Mouse (Mus musculus): ENCODE results near the gene Xylt1.

Xylt1 gene

GRCm38 (mm10) chr7:117563939-117564499, 183.2 kb downstream of the Xylt1 start:
- peak; percentile 65 for DNase-seq (ENCODE audit: low spot score)

GRCm38 (mm10) chr7:117564627-117565026, 183.8 kb downstream of the Xylt1 start:
- DNase-seq (ENCODE audit: low spot score), result no peak

- no peak for DNase-seq (ENCODE audit: low spot score)
Observed at GRCm38 (mm10) chr7:117566115-117566514, 185.3 kb downstream of the Xylt1 start.

GRCm38 (mm10) chr7:117566833-117567232, 186.1 kb downstream of the Xylt1 start:
- no peak for DNase-seq (ENCODE audit: low spot score)

GRCm38 (mm10) chr7:117567252-117567651, 186.5 kb downstream of the Xylt1 start:
- no peak for DNase-seq (ENCODE audit: low spot score)

GRCm38 (mm10) chr7:117567653-117568340, 187.0 kb downstream of the Xylt1 start:
- DNase-seq (ENCODE audit: low spot score), result no peak

- no peak for DNase-seq (ENCODE audit: low spot score)
Observed at GRCm38 (mm10) chr7:117571131-117571530, 190.4 kb downstream of the Xylt1 start.

GRCm38 (mm10) chr7:117571713-117572112, 190.9 kb downstream of the Xylt1 start:
- DNase-seq (ENCODE audit: low spot score), result no peak

GRCm38 (mm10) chr7:117573170-117573569, 192.4 kb downstream of the Xylt1 start:
- DNase-seq (ENCODE audit: low spot score), result no peak

- DNase-seq (ENCODE audit: low spot score), result no peak
Observed at GRCm38 (mm10) chr7:117575417-117575816, 194.6 kb downstream of the Xylt1 start.

- DNase-seq (ENCODE audit: low spot score), result no peak
Observed at GRCm38 (mm10) chr7:117577035-117577434, 196.3 kb downstream of the Xylt1 start.

- DNase-seq (ENCODE audit: low spot score), result no peak
Observed at GRCm38 (mm10) chr7:117585164-117585563, 204.4 kb downstream of the Xylt1 start.

GRCm38 (mm10) chr7:117586811-117587210, 206.0 kb downstream of the Xylt1 start:
- DNase-seq (ENCODE audit: low spot score), result no peak

GRCm38 (mm10) chr7:117587234-117587929, 206.6 kb downstream of the Xylt1 start:
- DNase-seq (ENCODE audit: low spot score), result no peak

GRCm38 (mm10) chr7:117588426-117588825, 207.6 kb downstream of the Xylt1 start:
- DNase-seq (ENCODE audit: low spot score), result no peak

GRCm38 (mm10) chr7:117589359-117589758, 208.6 kb downstream of the Xylt1 start:
- peak; percentile 26 for DNase-seq (ENCODE audit: low spot score)

- no peak for DNase-seq (ENCODE audit: low spot score)
Observed at GRCm38 (mm10) chr7:117589820-117590219, 209.0 kb downstream of the Xylt1 start.

GRCm38 (mm10) chr7:117594191-117594590, 213.4 kb downstream of the Xylt1 start:
- no peak for DNase-seq (ENCODE audit: low spot score)

GRCm38 (mm10) chr7:117595029-117595695, 214.4 kb downstream of the Xylt1 start:
- no peak for DNase-seq (ENCODE audit: low spot score)

GRCm38 (mm10) chr7:117600443-117600842, 219.7 kb downstream of the Xylt1 start:
- DNase-seq (ENCODE audit: low spot score), result no peak

- DNase-seq (ENCODE audit: low spot score), result peak; percentile 18
Observed at GRCm38 (mm10) chr7:117610439-117610838, 229.7 kb downstream of the Xylt1 start.

GRCm38 (mm10) chr7:117612788-117613473, 232.2 kb downstream of the Xylt1 start:
- DNase-seq (ENCODE audit: low spot score), result no peak

All from embryo, embryonic 10.5 days (tissue).